Mouse (Mus musculus): ENCODE data around the gene Pam.

Gene Pam

DNA sequence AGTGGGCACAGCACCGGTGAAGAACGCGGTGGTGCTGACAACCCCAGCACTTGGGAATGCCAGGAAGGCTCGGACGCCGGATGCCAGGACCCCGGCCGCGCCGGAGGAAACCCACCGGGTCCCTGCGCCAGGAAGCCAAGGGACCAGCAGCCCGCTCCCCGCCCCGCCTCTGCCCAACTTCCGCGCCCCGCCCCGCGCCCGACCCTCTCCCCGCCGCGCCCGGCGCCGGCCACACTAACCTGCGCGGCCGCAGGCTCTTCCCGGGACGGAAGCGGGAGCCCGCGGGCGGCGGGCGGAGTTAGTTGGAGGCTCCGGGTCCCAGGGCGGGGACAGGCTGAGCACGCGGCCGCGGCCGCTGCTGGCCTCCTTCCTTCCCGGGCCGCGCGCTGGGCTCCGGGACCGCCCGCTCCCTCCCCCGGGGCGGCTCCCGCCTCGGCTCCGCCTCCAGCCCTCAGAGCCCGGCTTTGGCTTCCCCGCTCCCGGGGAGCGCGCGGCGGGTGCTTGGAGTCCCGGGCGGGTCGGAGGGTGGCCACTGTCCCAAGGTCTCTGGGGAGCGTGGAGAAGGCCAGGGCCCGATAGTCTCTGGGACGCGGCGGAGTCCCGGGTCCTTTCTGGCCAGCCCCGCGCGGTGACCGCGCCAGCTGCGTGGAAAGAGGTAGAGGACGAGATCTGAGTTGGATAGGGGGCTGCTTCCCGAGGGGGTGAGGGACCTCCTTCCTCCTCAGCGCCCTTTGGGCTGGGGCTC, at the start of gene Pam:
TSS of gene Pam (minus strand) at position 401 of the 745 bp plus-strand sequence.
- peak; percentile 39 for DNase-seq (ENCODE audit: low spot score)

DNA sequence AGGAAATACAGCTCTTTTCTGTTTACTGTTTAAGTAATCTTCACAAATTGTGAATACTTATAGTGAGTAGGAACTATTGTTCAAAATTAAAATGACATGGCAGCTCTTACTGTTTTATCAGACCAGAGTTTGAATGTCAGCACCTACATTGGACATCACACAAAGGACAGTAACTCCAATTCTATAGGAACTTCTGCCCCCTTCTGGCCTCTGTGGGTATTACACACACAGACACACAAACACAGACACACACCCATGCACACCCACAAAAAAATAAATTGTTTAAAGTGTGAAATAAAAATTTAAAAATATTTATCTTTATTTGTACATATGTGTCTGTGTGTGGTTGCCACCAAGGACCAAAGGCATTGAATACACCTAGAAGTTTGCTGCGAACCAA, 49.4 kb upstream of the Pam start:
- DNase-seq (ENCODE audit: low spot score) = no peak

DNA sequence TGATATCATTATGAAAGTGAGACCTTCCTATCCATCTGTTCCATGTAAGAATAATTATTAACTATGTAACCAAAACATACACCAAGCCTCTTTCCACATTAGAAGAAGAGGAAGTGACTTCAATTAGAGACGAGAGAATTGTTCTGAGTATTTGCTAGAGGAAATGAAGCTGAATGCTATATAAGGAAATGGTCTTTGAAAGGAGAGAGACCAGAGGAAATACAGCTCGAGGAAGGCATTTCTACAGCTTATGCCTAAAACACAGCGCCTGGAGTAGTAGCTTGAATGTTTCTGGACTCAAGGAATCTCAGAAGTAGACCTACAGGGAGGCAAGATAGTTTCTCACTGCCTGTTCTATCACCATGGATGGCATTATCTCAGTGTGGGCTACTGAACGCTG, 35.8 kb upstream of the Pam start:
- DNase-seq (ENCODE audit: low spot score) = no peak

- no peak for DNase-seq (ENCODE audit: low spot score)
Measured at GRCm38 (mm10) chr1:98129561-98130347, 34.3 kb upstream of the Pam start.

GRCm38 (mm10) chr1:98129111-98129510, 33.7 kb upstream of the Pam start:
- no peak for DNase-seq (ENCODE audit: low spot score)

- no peak for DNase-seq (ENCODE audit: low spot score)
Measured at GRCm38 (mm10) chr1:98128338-98129096, 33.1 kb upstream of the Pam start.

GRCm38 (mm10) chr1:98126268-98126667, 30.8 kb upstream of the Pam start:
- DNase-seq (ENCODE audit: low spot score) = no peak

- no peak for DNase-seq (ENCODE audit: low spot score)
Measured at GRCm38 (mm10) chr1:98124727-98125126, 29.3 kb upstream of the Pam start.

- no peak for DNase-seq (ENCODE audit: low spot score)
Measured at GRCm38 (mm10) chr1:98119595-98119994, 24.1 kb upstream of the Pam start.

GRCm38 (mm10) chr1:98107599-98107998, 12.2 kb upstream of the Pam start:
- DNase-seq (ENCODE audit: low spot score) = no peak

GRCm38 (mm10) chr1:98099441-98099840, 4.0 kb upstream of the Pam start:
- no peak for DNase-seq (ENCODE audit: low spot score)

- no peak for DNase-seq (ENCODE audit: low spot score)
Measured at GRCm38 (mm10) chr1:98097957-98098729, 2.7 kb upstream of the Pam start.

GRCm38 (mm10) chr1:98096396-98096935, 1.0 kb upstream of the Pam start:
- no peak for DNase-seq (ENCODE audit: low spot score)

GRCm38 (mm10) chr1:98095991-98096330, 515 bp upstream of the Pam start:
- no peak for DNase-seq (ENCODE audit: low spot score)

DNA sequence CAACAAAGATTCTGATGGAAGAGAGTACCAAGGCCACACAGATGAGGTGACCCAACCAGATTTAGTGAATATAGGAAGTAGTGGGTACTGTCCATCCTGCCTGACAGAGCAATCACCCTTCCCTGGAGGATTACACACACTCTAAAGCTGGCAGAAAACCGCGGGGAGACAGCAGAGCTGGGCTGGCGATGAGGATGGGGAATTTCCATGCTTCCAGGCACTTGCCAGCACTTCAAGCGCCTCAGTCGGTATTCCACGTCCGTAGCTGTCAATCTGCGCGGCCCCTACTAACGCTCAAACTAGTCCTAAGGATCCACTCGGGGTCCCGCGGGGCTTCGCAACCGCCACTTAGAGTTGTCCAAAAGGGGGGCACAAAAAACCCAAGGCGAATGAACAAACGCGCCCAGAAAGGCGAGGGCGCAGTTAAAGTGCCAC, 618 bp downstream of the Pam start:
- peak; percentile 19 for DNase-seq (ENCODE audit: low spot score)

GRCm38 (mm10) chr1:98089336-98089975, 6.0 kb downstream of the Pam start:
- DNase-seq (ENCODE audit: low spot score) = no peak

- no peak for DNase-seq (ENCODE audit: low spot score)
Measured at GRCm38 (mm10) chr1:98086456-98086855, 9.0 kb downstream of the Pam start.

DNA sequence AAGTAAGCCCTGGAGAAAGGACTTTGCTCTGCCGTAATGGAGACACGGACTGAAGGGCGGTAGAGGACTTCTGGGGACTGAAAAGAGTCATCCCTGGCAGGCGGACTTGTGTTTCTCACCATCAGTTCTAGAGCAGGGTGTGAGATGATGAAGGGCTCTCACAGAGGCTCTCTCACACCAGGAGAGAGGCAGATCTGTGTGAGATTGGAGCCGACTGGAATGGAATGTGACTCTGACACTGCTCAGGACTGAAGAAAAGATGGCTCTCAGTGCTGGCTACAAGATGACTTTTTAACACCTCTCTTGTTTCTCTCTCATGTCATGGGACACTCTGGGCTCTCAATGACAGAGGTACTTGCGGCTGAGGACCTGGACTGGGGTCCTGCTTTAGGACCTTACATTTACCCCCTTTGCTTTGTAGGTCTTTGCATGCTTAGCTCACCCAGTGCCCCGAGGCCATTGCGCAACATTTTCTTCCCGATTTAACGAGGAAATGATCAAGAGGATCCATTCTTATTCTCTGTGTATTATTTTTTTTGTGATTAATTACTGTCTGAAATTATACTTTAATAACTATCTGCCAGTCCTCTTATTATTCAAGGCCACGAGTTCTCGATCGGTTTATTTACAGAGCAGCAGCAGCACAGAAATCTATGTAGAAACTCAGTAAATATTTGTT, 10.7 kb downstream of the Pam start:
- no peak for DNase-seq (ENCODE audit: low spot score)

DNA sequence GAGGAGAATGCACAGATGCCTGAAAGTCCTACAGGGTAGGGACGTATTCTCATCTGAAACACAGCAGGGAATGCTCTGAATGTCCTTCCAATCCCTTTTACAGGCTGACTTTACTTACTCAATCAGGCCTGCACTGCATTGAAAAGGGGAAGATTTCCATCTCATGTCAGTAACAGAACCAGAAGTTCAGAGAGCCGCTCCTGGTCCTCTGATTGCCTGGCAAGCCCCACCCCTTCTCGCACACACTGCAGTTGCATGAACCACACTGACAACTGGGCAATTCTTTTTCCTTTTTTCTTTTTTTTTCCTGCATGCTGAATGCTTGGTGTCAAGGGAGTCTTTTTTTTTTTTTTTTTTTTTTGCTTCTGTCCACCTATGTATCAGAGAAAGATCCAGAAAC, 11.9 kb downstream of the Pam start:
- DNase-seq (ENCODE audit: low spot score) = no peak

- DNase-seq (ENCODE audit: low spot score) = no peak
Measured at GRCm38 (mm10) chr1:98082988-98083387, 12.5 kb downstream of the Pam start.

DNA sequence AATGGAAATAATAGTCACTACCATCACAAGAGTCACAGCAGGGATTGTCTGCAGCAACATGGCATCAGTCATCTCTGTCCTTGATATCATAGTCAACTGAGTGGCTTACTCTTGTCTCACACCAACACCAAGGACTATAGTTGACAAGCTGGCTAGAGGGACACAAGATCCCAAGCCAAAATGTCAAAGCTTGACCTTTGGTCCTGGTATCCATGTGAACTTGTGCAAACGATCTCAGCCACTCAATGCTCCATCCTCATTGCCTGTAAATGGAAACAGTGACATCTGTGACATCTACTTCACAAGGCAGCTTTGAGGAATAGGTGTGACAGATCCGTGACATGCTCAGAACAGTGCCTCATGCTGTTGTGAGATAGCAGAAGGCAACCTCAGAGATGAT, 15.0 kb downstream of the Pam start:
- no peak for DNase-seq (ENCODE audit: low spot score)
